Mouse (Mus musculus) stomach, postnatal 0 days (tissue): ENCODE measurements around the gene Lrp1.

Experiments
- CTCF ChIP-seq: IDR thresholded peaks from 2 replicates; pipeline ENCODE4 v1.5.1; 2016; ENCODE audit warnings: antibody characterized with exemption, low read depth, mild to moderate bottlenecking, moderate library complexity
- EP300 ChIP-seq: optimal IDR thresholded peaks from 2 replicates; pipeline ENCODE3; 2016; ENCODE audit warnings: antibody characterized with exemption

DNA sequence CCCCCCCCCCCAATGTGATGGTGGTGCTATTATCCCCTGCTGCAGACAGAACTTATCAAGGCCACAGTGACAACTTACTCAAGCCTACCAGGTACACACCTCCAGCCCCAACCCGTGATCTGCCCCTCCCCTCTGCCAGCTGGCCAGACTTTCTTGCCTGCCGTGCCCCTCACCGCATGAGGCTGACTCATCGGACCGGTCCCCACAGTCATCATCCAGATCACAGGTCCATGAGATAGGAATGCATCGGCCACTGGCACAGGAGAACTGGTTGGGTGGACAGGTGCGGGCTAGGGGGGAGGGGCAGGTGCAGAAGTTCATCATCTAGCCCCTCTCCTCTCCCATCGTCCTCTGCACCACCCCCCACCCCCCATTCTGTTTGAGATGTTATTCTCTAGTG lies 37.3 kb downstream of the Lrp1 start:
- TF ChIP-seq EP300 (no peak), CTCF (no peak)
